Mouse (Mus musculus) lung, embryonic 15.5 days (tissue): ENCODE measurements around the gene Kdm4c. TPM values are rescaled to one million over a fixed set of nuclear protein-coding genes. Genes with fewer than 3 reads are reported as not detected.
"Not testable (repeated sequence)": the region's sequence is repeated elsewhere in the genome, so short reads cannot be mapped to it uniquely, and the experiment has no call there.

ENCODE experiments used
- ATAC-seq: fragments of 200-750 bp; cut with Nextera tagmentation; 2 replicates; pipeline ENCODE4 v1.8.0; 2017; ENCODE audit warnings: moderate number of reproducible peaks, borderline replicate concordance; ENCODE audit not compliant: low FRiP score, low TSS enrichment; ENCODE audit errors: extremely low read depth
- H3K27ac ChIP-seq: fragments of 300-500 bp; sonication (generic); 2 replicates; pipeline ENCODE4 v1.5.1; 2015; ENCODE audit warnings: moderate library complexity, mild to moderate bottlenecking, inconsistent platforms
- H3K27me3 ChIP-seq: fragments of 300-500 bp; sonication (generic); 2 replicates; pipeline ENCODE4 v1.6.1; 2015; ENCODE audit warnings: inconsistent platforms
- H3K36me3 ChIP-seq: fragments of 300-500 bp; sonication (generic); 2 replicates; pipeline ENCODE4 v1.6.1; 2015; ENCODE audit warnings: inconsistent platforms
- H3K4me1 ChIP-seq: fragments of 300-500 bp; sonication (generic); 2 replicates; pipeline ENCODE4 v1.6.1; 2015; ENCODE audit warnings: inconsistent platforms
- H3K4me2 ChIP-seq: fragments of 300-500 bp; sonication (generic); 2 replicates; pipeline ENCODE4 v1.6.1; 2015; ENCODE audit warnings: inconsistent platforms, mild to moderate bottlenecking, moderate library complexity
- H3K4me3 ChIP-seq: fragments of 300-500 bp; sonication (generic); 2 replicates; pipeline ENCODE4 v1.5.1; 2015; ENCODE audit warnings: mild to moderate bottlenecking, inconsistent platforms
- H3K9ac ChIP-seq: fragments of 300-500 bp; sonication (generic); 2 replicates; pipeline ENCODE4 v1.6.1; 2015; ENCODE audit warnings: inconsistent platforms
- H3K9me3 ChIP-seq: fragments of 300-500 bp; sonication (generic); 2 replicates; pipeline ENCODE4 v1.6.1; 2016; ENCODE audit warnings: inconsistent platforms
- WGBS: fragments of 180-500 bp; shearing (Covaris S2); methylation state at CpG from one replicate; pipeline ENCODE4 v1.1.7; 2015; 5-methylcytosine and 5-hydroxymethylcytosine counted together
- polyA plus RNA-seq: library from polyadenylated mRNA; unstranded; fragments of >200 nt; fragmentation: Nextera tagmentation; extraction: Ambion mirVana; gene quantifications from 2 replicates; pipeline ENCODE4 v1.2.1, GENCODE M21; 2015

The Kdm4c gene
- polyA plus RNA-seq, 1 experiment from 2014 or later = 13.5 TPM

- Histone ChIP-seq H3K4me2 (no peak overlapping the region), H3K9me3 (no peaks in the 10 kb centered on the region), H3K4me3 (no peak overlapping the region), H3K27ac (no peak overlapping the region), H3K4me1 (no peaks in the 10 kb centered on the region), H3K36me3 (no peaks in the 10 kb centered on the region), H3K9ac (no peak overlapping the region), H3K27me3 (no peaks in the 10 kb centered on the region)
- WGBS = 94% methylated on average over 1 of the region's 1 CpGs
- no peak for ATAC-seq
Measured at GRCm38 (mm10) chr4:74319313-74319712, 77.0 kb downstream of the Kdm4c start.

GRCm38 (mm10) chr4:74357479-74357878 is 115.2 kb downstream of the Kdm4c start:
- H3K36me3 ChIP-seq = peaks cover 19% of the 10 kb centered on the region; the same call in 1 of the 2 replicates
- no peaks in the 10 kb centered on the region for H3K9me3 ChIP-seq
- ATAC-seq = no peak
- H3K4me1 ChIP-seq = no peaks in the 10 kb centered on the region
- H3K4me2 ChIP-seq = no peak overlapping the region
- no peak overlapping the region for H3K9ac ChIP-seq
- no peak overlapping the region for H3K27ac ChIP-seq
- H3K4me3 ChIP-seq = no peak overlapping the region
- WGBS = 80% methylated on average over 4 of the region's 4 CpGs
- H3K27me3 ChIP-seq = no peaks in the 10 kb centered on the region

- Histone ChIP-seq H3K4me1 (no peaks in the 10 kb centered on the region), H3K4me2 (no peak overlapping the region), H3K36me3 (peaks cover 14% of the 10 kb centered on the region; the same call in 1 of the 2 replicates), H3K27ac (no peak overlapping the region), H3K9me3 (no peaks in the 10 kb centered on the region), H3K4me3 (no peak overlapping the region), H3K9ac (no peak overlapping the region), H3K27me3 (no peaks in the 10 kb centered on the region)
- ATAC-seq = no peak
- WGBS = 92% methylated on average over 3 of the region's 3 CpGs
Measured at GRCm38 (mm10) chr4:74360274-74360673, 118.0 kb downstream of the Kdm4c start.

- H3K4me1 ChIP-seq = no peaks in the 10 kb centered on the region
- H3K4me3 ChIP-seq = no peak overlapping the region
- no peak for ATAC-seq
- no peak overlapping the region for H3K27ac ChIP-seq
- H3K4me2 ChIP-seq = no peak overlapping the region
- no peak overlapping the region for H3K9ac ChIP-seq
- no peaks in the 10 kb centered on the region for H3K9me3 ChIP-seq
- H3K36me3 ChIP-seq = no peaks in the 10 kb centered on the region
- WGBS = 52% methylated on average over 4 of the region's 4 CpGs
- H3K27me3 ChIP-seq = no peaks in the 10 kb centered on the region
Measured at GRCm38 (mm10) chr4:74386583-74386982, 144.3 kb downstream of the Kdm4c start.

- no peak overlapping the region for H3K4me2 ChIP-seq
- H3K9me3 ChIP-seq = no peaks in the 10 kb centered on the region
- H3K4me3 ChIP-seq = no peak overlapping the region
- ATAC-seq = no peak
- no peak overlapping the region for H3K9ac ChIP-seq
- WGBS = 91% methylated on average over 2 of the region's 2 CpGs
- peaks cover 12% of the 10 kb centered on the region for H3K36me3 ChIP-seq
- H3K27ac ChIP-seq = no peak overlapping the region
- H3K4me1 ChIP-seq = no peaks in the 10 kb centered on the region
- H3K27me3 ChIP-seq = no peaks in the 10 kb centered on the region
Measured at GRCm38 (mm10) chr4:74393162-74393561, 150.9 kb downstream of the Kdm4c start.

GRCm38 (mm10) chr4:74396562-74396961 is 154.3 kb downstream of the Kdm4c start:
- Histone ChIP-seq H3K9me3 (no peaks in the 10 kb centered on the region), H3K4me2 (no peak overlapping the region), H3K4me1 (no peaks in the 10 kb centered on the region), H3K9ac (no peak overlapping the region), H3K27me3 (no peaks in the 10 kb centered on the region), H3K27ac (no peak overlapping the region), H3K36me3 (peaks cover 12% of the 10 kb centered on the region), H3K4me3 (no peak overlapping the region)
- 76% methylated on average over 5 of the region's 5 CpGs for WGBS
- ATAC-seq = no peak

- H3K36me3 ChIP-seq = peaks cover 22% of the 10 kb centered on the region
- not testable (repeated sequence) for H3K27ac ChIP-seq, H3K9ac ChIP-seq, ATAC-seq, H3K9me3 ChIP-seq, H3K27me3 ChIP-seq, H3K4me1 ChIP-seq, H3K4me2 ChIP-seq, H3K4me3 ChIP-seq
- 87% methylated on average over 7 of the region's 7 CpGs for WGBS
Measured at GRCm38 (mm10) chr4:74401617-74402313, 159.5 kb downstream of the Kdm4c start.

- no peaks in the 10 kb centered on the region for H3K4me1 ChIP-seq
- no peak for ATAC-seq
- H3K36me3 ChIP-seq = peaks cover 15% of the 10 kb centered on the region; the same call in 1 of the 2 replicates
- no peak overlapping the region for H3K4me3 ChIP-seq
- H3K27ac ChIP-seq = no peak overlapping the region
- H3K27me3 ChIP-seq = no peaks in the 10 kb centered on the region
- H3K9ac ChIP-seq = no peak overlapping the region
- H3K4me2 ChIP-seq = no peak overlapping the region
- H3K9me3 ChIP-seq = no peaks in the 10 kb centered on the region
- 85% methylated on average over 1 of the region's 1 CpGs for WGBS
Measured at GRCm38 (mm10) chr4:74408731-74409130, 166.4 kb downstream of the Kdm4c start.

GRCm38 (mm10) chr4:74419794-74420193 is 177.5 kb downstream of the Kdm4c start:
- WGBS = 62% methylated on average over 1 of the region's 1 CpGs
- Histone ChIP-seq H3K9ac (no peak overlapping the region), H3K4me3 (no peak overlapping the region), H3K27ac (no peak overlapping the region), H3K9me3 (no peaks in the 10 kb centered on the region), H3K36me3 (no peaks in the 10 kb centered on the region), H3K27me3 (no peaks in the 10 kb centered on the region), H3K4me1 (no peaks in the 10 kb centered on the region), H3K4me2 (no peak overlapping the region)
- no peak for ATAC-seq

Other genes starting within 250 kb of the Kdm4c start
- 0.77 and 0.83 TPM in 2 replicates for gene Frmd3, start 229.1 kb upstream of the Kdm4c start, polyA plus RNA-seq